Mouse (Mus musculus): ENCODE measurements around the gene Jazf1.

The Jazf1 gene

DNA sequence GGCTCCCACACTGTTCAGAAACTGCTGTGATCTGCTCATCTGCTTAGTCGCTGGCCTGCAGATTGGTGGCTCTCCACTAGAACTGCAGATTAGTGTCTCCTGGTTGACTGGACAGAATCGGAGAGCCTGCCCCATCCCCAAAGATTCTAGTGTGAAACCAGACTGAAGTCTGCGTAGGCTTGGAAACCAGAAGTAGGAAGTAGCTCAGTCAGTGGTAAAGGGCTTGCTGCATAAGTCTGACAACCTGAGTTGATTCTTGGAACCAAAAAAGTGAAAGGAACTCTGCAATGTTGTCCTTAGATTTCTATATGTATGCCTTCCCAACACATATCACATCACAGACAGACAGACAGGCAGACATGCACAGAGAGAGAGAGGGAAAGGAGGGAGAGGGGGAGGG, 163.3 kb downstream of the Jazf1 start:
- DNase-seq = no peak

DNA sequence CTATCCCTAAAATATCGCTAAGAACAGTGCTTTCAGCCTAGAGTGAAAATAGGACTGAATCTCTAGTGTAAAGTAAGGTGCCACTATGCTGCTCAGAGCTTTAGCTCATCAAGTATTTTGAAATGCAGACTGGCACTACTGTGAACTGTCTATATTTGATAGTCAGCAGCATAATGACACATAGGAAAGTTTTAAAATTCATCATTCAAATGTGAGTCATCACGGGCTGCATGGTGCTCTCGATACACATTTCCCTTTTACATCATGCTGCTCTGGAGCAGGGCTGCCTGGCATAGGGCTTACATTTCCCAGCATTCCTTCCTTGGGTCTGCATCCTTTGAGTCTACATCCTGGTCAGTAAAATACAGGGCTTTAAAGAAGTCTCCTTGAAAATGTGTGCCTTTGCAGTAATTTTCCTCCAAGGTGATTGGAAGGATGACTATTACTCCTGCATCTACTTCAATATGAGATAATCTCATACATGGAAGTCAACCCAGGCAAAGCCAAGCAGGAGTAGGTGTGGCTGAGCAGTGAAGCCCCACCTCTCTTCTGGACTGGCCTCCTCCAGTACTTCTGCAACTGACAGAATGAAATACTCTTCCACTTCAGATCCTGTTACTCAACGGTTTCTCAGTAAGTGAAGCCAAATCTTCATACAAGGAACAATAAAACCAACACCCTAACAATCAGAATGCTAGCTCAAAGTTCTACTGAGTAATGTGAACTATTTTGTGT, 165.0 kb downstream of the Jazf1 start:
- no peak for DNase-seq

DNA sequence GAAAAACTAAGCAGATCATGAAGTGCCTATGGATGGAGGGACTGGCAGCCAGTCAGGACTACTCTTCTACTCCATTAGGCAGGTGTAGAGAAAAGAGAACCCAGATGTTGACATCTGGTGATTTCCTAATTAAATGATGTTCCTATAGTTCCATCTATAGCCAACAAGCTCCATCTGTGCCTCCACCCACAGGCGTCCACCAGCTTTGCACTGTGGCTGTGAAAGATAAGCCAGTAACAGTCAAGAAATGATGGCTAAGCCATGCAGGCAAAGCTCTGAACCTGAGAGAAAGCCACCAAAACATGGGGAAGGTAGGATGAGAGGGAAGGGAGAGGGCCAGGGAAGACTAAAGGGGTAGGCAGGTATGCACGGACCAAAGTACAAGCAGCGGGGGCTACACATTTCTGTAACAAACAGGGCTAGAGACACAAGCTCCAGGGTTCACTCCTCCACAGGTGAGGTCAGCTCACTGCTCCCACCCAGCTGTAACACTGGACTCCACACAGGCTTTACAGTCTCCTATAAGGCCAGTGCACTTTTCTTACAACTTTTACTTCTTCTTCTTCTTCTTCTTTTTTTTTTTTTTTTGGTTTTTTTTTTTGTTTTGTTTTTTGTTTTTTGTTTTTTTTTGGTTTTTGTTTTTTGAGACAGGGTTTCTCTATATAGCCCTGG, 168.7 kb downstream of the Jazf1 start:
- no peak for DNase-seq

DNA sequence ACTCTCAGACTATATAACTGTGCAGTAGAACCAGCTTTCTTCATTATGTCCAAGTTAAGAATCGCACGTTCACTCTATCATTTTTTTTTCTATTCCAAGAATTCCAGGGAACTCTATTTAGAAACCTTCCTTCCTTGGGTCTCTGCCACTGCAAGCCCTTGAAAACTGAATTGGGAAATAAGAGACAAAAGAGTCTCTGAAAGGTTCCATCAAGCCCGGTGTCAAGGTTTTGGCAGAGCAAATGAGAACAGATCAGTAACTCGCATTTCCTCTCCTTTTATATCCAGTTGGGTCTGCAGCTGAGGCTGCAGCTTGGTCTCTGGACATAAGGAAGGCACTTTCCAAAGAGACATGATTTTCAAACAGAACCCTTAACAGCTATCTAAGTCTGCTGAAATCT, 173.4 kb downstream of the Jazf1 start:
- no peak for DNase-seq

DNA sequence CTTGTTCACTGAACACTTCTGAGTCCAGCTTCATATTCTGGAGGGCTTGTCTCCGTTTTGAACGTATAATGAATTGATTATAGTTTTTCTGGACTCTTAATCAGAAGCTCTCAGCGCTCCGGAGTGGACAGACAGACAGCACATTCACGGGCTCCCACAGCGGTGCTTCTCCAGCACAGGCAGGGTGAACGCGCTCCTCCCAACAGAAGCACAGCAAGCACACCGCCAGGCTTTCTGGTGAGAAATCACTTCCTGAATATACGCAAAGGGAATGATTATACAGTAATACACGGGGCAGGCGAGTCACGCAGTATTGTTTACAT, 174.0 kb downstream of the Jazf1 start:
- DNase-seq = no peak

DNA sequence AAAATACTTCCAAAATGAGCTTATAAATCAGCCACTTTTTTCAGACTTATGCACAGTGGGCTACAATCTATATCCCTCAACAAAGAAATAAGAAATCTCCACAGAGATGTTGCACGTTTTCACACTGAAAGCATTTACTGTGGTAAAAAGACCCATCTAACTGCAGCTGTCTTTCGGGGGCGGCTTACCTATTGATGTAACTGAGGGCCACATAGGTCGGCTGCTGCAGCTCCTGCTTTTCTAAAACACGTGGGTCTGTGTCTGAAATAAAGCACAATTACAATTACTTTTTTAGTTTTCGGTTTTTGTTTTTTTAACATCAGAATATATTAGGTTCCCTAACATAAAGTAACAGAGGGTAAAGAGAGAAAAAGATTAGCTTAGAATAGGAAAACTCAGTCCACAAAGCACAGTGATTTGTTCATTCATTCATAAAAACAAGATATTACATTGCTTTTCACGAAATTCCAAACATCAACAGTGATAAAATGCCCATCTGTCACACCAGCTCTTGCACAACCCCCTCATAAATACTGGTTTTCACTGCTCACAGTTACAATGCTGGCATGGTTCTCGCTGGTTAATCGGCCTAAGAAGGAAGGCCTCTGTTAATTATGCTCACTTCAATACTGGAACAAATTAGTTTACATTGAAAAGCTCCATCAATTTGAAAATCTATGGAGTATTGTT, 174.5 kb downstream of the Jazf1 start:
- DNase-seq = no peak

DNA sequence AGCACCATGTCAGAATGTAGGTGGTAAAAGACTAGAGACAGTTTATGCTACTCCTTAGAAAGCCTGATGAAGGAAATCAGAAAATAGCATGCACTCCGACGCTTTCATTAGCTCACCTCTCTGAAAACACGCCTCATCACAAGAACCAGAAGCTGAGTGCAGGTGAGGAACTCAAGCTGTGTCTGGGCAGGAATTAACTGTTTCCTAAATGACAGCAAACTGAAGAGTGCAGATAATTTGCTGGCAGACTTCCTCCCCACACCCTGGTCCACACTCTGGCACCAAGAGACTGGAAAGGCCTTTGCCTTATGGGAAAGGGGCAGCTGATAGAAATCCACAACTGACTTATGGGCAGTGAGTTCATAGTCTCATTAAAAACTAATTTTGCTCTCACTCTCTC, 175.5 kb downstream of the Jazf1 start:
- DNase-seq = no peak

DNA sequence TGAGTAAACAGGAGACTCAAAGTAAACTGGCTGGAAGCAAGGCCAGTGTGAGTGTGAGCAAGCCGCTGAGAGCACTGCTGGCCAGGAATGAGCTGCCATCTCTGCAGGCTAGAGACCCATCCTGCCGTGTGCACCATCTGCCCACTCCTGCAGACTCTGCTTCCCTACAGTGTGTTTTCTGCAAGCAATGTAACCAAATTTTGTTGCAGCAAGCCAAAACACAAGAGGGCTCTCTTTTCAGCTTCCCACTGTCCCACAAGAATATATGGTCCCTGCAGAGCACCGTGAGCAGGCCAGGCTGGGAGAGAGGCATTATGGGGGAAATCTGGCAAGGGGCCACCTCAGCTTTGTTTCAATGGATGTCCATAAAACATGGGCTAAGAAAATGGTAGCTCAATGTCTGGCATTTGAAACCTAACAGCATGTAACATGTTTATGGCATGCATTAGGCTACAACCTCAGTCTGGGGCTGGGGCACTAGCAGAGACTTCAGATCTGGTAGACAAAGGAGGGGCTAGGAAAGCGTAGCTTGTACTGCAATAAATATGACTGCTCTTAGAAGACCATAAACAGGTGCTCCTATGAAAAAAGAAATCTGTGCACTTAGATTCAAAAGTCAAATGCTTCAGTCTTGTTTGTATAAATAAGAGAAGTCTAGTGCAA, 180.8 kb downstream of the Jazf1 start:
- DNase-seq = no peak

DNA sequence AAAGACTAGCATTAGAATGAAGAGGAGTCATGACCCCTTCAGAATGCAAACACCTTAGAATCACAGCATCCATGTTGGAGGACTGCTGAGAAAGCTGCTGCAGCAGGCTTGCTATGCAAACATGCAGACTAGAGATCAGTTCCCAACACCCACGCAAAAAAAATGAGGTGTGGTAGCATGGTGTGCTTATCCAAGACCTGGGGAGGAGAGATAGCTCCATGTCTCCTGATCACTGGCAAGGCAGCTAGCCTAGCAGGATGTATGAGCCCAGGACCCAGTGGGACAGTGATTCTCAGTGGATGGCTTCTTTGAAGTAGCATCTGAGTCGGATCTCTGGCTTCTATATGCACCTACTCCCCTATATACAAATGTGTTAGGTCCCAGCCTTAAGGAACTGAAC, 184.7 kb downstream of the Jazf1 start:
- DNase-seq = no peak

DNA sequence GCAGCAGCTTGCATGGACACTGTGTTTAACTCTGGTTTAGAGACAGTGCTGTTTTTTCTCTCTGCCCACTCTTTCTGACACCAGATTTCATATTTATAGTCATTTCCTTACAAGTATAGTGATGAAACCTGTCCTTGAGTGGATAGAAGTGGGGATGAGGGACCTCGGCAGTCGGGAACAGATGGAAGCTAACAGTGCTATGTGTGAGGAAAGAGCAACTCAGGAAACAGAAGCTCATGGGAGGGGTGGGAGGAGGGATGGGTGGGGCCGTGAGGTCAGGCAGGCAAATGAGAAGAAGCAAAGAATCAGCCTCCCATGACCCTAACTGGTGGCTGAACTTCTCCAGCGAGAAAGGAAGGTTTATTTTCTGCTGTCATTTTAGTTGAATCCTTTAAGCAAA, 191.3 kb downstream of the Jazf1 start:
- DNase-seq = no peak

DNA sequence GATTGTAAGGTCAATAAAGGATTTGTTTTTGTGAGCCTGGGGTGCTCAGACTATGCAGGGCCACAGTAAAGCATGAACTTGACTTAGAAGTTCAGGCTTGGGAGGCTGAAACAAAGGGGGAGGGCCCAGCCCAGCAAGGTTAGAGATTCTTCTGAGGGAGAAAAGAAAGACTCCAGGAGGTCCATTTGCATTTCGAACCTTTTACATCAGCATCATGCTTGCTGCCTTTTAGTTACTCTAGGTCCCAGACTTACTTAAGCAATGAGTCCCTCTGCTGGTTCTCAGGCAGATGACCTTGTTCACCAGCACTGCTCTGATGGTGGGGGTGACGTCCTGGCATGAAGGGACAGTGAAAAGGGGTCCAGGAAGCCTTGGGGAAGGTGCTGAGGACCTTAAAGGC, 197.1 kb downstream of the Jazf1 start:
- DNase-seq = no peak

DNA sequence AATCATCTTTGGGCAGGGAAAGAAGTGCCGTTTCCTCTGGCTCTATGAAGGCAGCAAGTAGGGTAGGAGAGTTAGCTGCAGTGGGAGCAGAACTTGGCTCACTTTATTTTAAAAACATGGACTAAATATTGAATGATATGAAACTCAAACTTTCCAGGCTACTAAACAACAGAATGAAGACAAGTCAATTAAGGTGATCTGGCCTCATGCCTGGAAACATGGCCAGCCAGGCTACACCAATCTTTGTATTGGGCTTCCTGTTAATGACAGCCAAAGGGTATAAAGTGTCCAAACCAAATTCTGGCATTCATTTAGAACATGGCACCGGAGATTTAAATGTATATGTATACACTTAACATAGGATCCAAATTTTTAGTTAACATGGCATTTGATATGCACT, 199.2 kb downstream of the Jazf1 start:
- no peak for DNase-seq

DNA sequence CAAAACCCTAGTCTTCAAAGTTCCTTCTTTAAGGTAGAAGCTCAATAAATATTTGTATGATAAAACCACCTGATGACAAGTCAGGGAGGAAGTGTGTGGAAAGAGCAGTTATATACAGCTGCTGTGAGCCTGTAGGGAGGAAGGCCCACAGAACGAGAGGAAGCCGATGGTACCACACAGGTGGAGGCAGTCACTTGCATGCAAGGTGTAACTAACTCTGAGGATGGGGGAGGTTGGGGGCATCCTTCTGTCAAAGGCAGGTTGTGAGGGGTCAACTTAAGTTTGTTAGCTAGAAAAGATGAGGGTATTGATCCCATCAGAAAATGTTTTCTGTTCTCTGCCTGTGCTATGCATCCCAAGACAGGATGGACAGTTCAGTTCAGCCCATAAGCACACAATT, 200.1 kb downstream of the Jazf1 start:
- DNase-seq = no peak

DNA sequence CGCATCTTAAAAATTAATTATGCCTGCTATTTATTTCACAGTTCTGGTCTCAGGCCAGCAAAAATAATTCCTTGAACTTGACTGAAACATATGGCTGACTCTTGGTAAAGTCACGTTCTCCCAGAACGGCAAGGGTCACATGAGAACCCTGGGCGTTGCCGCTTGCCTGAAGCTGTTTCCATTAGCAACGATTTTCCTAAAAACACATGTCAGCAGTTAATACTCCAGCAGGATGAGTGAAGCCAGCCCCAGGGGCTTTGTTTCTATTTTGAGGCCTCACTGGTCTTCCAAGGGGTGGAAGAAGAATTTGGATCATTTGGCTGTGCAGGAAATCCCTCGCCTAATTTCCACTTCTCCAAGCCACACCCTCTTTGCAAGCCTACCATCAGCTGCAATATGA, 206.5 kb downstream of the Jazf1 start:
- DNase-seq = no peak

DNA sequence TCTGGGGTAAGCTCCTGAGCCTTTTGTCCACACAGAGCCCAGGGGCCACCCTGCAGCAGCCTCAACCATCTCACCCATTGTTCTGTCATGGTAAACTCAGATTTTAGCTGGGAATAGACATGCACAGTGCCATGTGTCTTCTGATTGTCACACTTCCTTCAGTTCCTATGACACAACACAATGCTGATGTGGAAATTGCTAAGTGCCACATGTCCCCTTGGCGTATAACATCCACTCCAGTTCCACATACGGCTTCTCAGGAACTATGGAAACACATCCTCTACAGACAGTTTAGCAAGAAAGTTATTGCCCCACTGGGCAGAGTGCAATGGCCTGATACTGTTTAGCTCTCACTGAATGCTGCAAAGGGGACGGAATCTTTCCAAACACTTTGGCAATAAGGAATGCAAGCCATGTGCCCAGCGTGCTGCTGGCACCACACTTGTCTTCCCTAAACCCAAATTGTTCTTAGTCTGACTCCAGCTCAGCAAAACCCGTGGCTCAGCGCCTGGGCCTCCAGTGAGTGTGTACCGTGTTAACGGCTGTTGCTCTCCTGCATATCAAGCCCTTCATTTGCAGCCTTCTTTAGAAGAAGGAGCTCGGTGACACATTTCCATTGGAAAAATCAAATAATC, 207.1 kb downstream of the Jazf1 start:
- no peak for DNase-seq

DNA sequence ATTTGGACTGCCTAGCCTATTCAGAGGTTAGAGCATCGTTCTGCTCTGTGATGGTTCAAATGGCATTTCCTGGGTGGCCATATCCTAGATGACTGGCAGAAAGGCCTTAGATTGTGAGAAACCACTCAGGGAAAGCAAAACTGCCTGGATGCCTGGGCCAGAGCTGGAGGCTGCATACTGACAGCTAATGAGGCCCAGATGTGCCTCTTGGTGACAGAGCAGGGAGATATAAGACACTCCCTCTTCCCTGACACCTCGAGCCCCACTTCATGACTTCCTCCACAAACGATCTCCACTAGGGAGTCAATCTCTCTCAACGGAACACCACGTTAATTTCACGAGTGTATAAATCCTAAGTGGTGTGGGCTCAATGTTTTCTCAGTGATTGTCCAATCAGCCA, 207.7 kb downstream of the Jazf1 start:
- no peak for DNase-seq

DNA sequence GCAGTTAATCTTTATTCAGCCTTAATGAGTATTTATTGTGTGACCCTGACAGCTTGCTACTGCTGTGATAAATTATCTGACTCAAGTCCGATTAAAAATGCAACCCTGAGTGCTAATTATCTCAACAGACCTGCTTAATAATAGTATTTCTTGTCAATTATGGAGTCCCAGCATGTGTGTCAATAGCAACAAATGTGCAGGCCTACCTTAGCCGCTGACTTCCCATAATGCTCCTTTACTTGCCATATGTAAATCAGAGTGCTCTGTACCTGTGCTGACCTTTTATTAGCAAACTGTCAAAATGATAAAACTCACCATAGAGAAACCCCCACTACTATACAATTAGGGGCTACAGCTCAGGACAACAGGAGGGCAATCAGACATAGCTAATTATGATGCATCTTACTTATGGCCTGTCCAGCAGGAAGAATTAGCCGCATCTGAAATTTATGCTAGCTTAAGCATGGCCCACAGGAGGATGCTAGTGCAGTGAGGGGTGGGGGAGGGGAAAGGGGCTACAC, 209.5 kb downstream of the Jazf1 start:
- no peak for DNase-seq

DNA sequence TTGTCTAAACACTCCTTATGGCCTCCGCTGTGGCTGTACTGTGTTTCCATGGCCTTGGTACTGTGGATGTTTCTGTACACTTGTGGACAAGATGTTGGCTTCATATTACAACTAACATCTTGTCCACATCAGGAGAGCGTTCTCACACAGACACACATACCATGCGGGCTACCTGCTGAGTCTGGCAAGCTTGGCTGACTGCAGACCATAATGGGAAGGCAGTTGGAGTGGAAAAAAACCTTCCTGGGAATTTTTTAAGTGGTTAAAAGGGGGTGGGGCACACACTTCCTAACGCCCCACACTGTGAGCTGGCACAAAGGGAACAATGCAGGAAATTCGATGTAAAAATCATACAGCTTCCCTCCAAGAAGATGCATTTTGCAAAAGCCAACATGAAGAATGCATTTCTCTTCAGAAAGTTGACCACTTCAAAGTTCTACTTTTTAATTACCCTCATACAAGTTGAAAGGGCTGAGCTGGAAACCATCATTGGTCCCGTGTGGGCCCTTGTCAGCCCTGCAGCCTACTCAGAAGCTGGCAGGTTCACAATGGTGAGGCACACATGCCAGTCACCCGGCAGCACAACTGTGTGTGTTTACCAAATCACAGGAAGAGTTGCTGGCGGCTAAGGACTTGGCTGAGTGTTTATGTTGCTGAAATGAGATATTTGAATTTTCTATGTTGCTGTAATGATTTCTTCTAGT, 215.9 kb downstream of the Jazf1 start:
- DNase-seq = no peak

DNA sequence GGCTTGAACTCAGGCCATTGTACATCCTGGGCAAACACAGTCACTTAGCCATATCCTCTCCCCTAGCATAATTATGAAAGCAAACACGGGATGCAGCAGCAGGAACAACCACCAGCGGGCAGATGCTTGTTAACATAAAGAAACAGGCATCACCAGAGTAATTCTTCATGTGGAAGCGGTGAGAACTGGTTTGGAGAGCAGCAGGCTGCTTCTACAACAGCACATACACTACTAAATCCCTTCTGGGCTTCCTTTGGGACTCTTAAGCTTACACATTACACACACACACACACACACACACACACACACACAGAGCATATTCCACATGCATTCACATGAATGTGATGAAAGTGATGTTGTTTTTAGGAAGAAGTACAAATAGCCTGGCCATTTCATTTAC, 216.5 kb downstream of the Jazf1 start:
- no peak for DNase-seq

DNA sequence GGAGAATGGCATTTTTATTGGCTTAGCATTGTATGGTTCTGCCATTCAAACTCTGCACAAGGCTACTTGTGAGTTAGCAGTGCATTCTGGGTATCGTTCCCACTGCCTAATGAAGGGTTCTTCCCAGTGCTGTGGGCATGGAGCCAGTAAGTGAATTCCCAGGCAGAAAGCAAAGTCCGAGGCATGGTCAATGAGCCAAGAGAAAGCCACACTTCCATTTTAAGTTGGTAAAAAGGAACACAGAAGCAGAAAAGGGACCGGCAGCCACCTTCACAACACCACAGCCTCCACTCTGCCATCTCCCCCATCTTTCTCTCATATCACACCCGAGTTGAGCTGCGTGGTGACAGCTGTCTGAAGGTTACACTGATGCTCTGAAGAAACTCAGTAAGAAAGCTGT, 217.4 kb downstream of the Jazf1 start:
- DNase-seq = no peak

DNA sequence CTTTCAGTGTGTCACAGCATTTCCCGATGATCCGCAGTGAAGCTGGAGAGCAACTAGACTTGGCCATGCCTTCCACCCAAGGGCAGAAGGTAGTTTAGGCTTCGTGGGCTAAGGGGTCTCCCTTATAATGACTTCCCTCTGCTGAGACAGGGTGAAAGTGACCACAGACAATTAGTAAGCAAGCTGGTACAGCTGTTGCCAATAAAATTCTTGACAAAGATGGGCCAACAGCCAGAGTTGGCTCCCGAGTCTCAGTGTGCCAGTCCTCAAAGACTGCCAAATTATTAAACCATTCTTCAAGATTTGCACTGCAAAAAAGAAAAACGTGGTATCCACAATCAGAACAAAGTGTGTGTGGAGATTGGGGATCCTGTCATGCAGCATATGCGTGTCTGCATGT, 220.2 kb downstream of the Jazf1 start:
- DNase-seq = no peak

DNA sequence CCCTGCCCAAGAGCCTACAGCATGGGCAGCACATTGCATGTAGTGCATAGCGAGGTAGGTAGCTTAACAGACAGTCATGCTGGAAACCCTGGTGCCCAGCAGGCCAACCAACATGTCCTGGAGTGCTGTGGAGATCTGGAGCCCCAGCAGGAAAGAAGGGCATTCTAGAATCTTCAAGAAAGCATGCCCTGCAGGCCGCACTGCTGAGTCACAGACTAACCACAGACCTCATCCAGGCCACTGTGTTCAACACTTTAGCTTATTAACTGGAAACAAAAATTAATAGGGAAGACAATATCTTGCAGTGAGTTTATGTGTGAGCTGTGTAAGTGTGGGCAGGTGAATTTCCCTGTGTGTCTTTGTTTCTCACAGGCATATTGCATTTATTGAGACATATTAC, 222.1 kb downstream of the Jazf1 start:
- DNase-seq = no peak

DNA sequence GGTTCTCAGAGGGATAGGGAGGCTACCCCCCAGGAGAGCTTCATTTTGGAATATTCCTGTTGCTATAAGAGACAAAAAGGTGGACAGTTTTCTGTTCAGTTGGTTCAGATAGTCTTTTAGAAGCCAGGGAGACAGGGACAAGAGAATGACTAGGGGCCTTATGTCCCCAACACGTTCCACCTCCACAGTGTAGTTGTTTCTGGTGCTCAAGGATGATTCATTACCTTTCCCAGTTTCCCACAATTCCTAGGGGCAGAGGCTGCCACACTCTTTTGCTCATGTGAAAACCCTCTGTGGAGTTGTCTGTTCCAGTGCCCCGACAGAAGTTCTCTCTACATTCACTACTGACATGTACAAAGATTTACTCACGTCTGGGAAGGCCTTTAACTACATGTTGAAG, 223.7 kb downstream of the Jazf1 start:
- no peak for DNase-seq
